Mouse (Mus musculus): Measurements from ENCODE around the gene Btn2a2. TPM values are rescaled to one million over a fixed set of nuclear protein-coding genes. Genes with fewer than 3 reads are reported as not detected.
A peak's percentile ranks its signal among the peaks of the same experiment; 100 is the strongest.

Gene Btn2a2
- polyA plus RNA-seq, 1 experiment, result not detected

- Histone ChIP-seq H3K36me3 (ENCODE audit: control insufficient read depth, insufficient read depth, low read length) (no peaks in the 10 kb centered on the region), H3K4me3 (ENCODE audit: extremely low read depth, insufficient read depth, insufficient read length) (peak overlapping the region; percentile 14), H3K4me1 (ENCODE audit: control insufficient read depth, insufficient read depth, insufficient read length) (peaks cover 7% of the 10 kb centered on the region), H3K27ac (ENCODE audit: insufficient read depth, low read length) (no peak overlapping the region), H3K27me3 (ENCODE audit: control insufficient read depth, insufficient read depth, low read length) (no peaks in the 10 kb centered on the region)
- TF ChIP-seq CTCF (IDR thresholded peaks at IDR 0.05; ENCODE audit: extremely low read depth, insufficient read depth, insufficient read length, insufficient replicate concordance), result no peak
- TF ChIP-seq POLR2A (IDR thresholded peaks at IDR 0.05; ENCODE audit: low read depth, low read length), result no peak
- 2% methylated on average over 24 of the region's 24 CpGs for WGBS
- DNase-seq (ENCODE audit: low read depth in 1 of 2, low spot score in 2 of 2), result no peak
These were observed 39.2 kb downstream of the Btn2a2 start for GRCm38 (mm10) chr13:23449235-23450095.

- no peak for TF ChIP-seq POLR2A (IDR thresholded peaks at IDR 0.05; ENCODE audit: low read depth, low read length)
- no peak for TF ChIP-seq CTCF (IDR thresholded peaks at IDR 0.05; ENCODE audit: extremely low read depth, insufficient read depth, insufficient read length, insufficient replicate concordance)
- H3K27me3 ChIP-seq (ENCODE audit: control insufficient read depth, insufficient read depth, low read length), result no peaks in the 10 kb centered on the region
- no peak for DNase-seq (ENCODE audit: low read depth in 1 of 2, low spot score in 2 of 2)
- peaks cover 7% of the 10 kb centered on the region for H3K4me1 ChIP-seq (ENCODE audit: control insufficient read depth, insufficient read depth, insufficient read length)
- WGBS, result 77% methylated on average over 3 of the region's 3 CpGs
- no peak overlapping the region for H3K27ac ChIP-seq (ENCODE audit: insufficient read depth, low read length)
- no peak overlapping the region for H3K4me3 ChIP-seq (ENCODE audit: extremely low read depth, insufficient read depth, insufficient read length)
- no peaks in the 10 kb centered on the region for H3K36me3 ChIP-seq (ENCODE audit: control insufficient read depth, insufficient read depth, low read length)
These were observed 39.9 kb downstream of the Btn2a2 start for GRCm38 (mm10) chr13:23448758-23449157.

- WGBS, result under 1% methylated on average over 16 of the region's 16 CpGs
- Histone ChIP-seq H3K4me3 (ENCODE audit: extremely low read depth, insufficient read depth, insufficient read length) (peak overlapping the region; percentile 58), H3K36me3 (ENCODE audit: control insufficient read depth, insufficient read depth, low read length) (no peaks in the 10 kb centered on the region), H3K27me3 (ENCODE audit: control insufficient read depth, insufficient read depth, low read length) (no peaks in the 10 kb centered on the region), H3K4me1 (ENCODE audit: control insufficient read depth, insufficient read depth, insufficient read length) (peaks cover 7% of the 10 kb centered on the region), H3K27ac (ENCODE audit: insufficient read depth, low read length) (no peak overlapping the region)
- TF ChIP-seq CTCF (IDR thresholded peaks at IDR 0.05; ENCODE audit: extremely low read depth, insufficient read depth, insufficient read length, insufficient replicate concordance), result no peak
- no peak for TF ChIP-seq POLR2A (IDR thresholded peaks at IDR 0.05; ENCODE audit: low read depth, low read length)
- DNase-seq (ENCODE audit: low read depth in 1 of 2, low spot score in 2 of 2), result peak in 1 of 2 experiments; percentile 65
These were observed 42.1 kb downstream of the Btn2a2 start for GRCm38 (mm10) chr13:23446498-23446952.

GRCm38 (mm10) chr13:23445561-23446320 is 42.9 kb downstream of the Btn2a2 start:
- DNase-seq (ENCODE audit: low read depth in 1 of 2, low spot score in 2 of 2), result peak; percentile 81 to 82
- peaks cover 7% of the 10 kb centered on the region for H3K4me1 ChIP-seq (ENCODE audit: control insufficient read depth, insufficient read depth, insufficient read length)
- WGBS, result under 1% methylated on average over 55 of the region's 55 CpGs
- peak overlapping the region; percentile 91 for H3K27ac ChIP-seq (ENCODE audit: insufficient read depth, low read length)
- H3K27me3 ChIP-seq (ENCODE audit: control insufficient read depth, insufficient read depth, low read length), result no peaks in the 10 kb centered on the region
- peak overlapping the region; percentile 83 for H3K4me3 ChIP-seq (ENCODE audit: extremely low read depth, insufficient read depth, insufficient read length)
- no peaks in the 10 kb centered on the region for H3K36me3 ChIP-seq (ENCODE audit: control insufficient read depth, insufficient read depth, low read length)
- no peak for TF ChIP-seq CTCF (IDR thresholded peaks at IDR 0.05; ENCODE audit: extremely low read depth, insufficient read depth, insufficient read length, insufficient replicate concordance)
- no peak; the same call in 1 of the 2 replicates for TF ChIP-seq POLR2A (IDR thresholded peaks at IDR 0.05; ENCODE audit: low read depth, low read length)

GRCm38 (mm10) chr13:23445156-23445555 is 43.5 kb downstream of the Btn2a2 start:
- TF ChIP-seq POLR2A (IDR thresholded peaks at IDR 0.05; ENCODE audit: low read depth, low read length) (no peak), CTCF (IDR thresholded peaks at IDR 0.05; ENCODE audit: extremely low read depth, insufficient read depth, insufficient read length, insufficient replicate concordance) (no peak)
- H3K27me3 ChIP-seq (ENCODE audit: control insufficient read depth, insufficient read depth, low read length), result no peaks in the 10 kb centered on the region
- H3K36me3 ChIP-seq (ENCODE audit: control insufficient read depth, insufficient read depth, low read length), result no peaks in the 10 kb centered on the region
- H3K4me3 ChIP-seq (ENCODE audit: extremely low read depth, insufficient read depth, insufficient read length), result peak overlapping the region; percentile 83
- no peak for DNase-seq (ENCODE audit: low read depth in 1 of 2, low spot score in 2 of 2)
- 25% methylated on average over 10 of the region's 10 CpGs for WGBS
- H3K27ac ChIP-seq (ENCODE audit: insufficient read depth, low read length), result peak overlapping the region; percentile 91
- H3K4me1 ChIP-seq (ENCODE audit: control insufficient read depth, insufficient read depth, insufficient read length), result peaks cover 5% of the 10 kb centered on the region

- Histone ChIP-seq H3K36me3 (ENCODE audit: control insufficient read depth, insufficient read depth, low read length) (no peaks in the 10 kb centered on the region), H3K27me3 (ENCODE audit: control insufficient read depth, insufficient read depth, low read length) (no peaks in the 10 kb centered on the region), H3K4me1 (ENCODE audit: control insufficient read depth, insufficient read depth, insufficient read length) (0 out of 2 replicates have a peak, but pooled peaks cover 2% of the 10 kb centered on the region), H3K4me3 (ENCODE audit: extremely low read depth, insufficient read depth, insufficient read length) (no peak overlapping the region), H3K27ac (ENCODE audit: insufficient read depth, low read length) (no peak overlapping the region)
- TF ChIP-seq CTCF (IDR thresholded peaks at IDR 0.05; ENCODE audit: extremely low read depth, insufficient read depth, insufficient read length, insufficient replicate concordance), result no peak
- TF ChIP-seq POLR2A (IDR thresholded peaks at IDR 0.05; ENCODE audit: low read depth, low read length), result no peak
- DNase-seq (ENCODE audit: low read depth in 1 of 2, low spot score in 2 of 2), result no peak
- WGBS, result 86% methylated on average over 5 of the region's 5 CpGs
These were observed 44.2 kb downstream of the Btn2a2 start for GRCm38 (mm10) chr13:23444451-23444850.

All from spleen, adult 2 months (tissue).